In the genomic region with DNA sequence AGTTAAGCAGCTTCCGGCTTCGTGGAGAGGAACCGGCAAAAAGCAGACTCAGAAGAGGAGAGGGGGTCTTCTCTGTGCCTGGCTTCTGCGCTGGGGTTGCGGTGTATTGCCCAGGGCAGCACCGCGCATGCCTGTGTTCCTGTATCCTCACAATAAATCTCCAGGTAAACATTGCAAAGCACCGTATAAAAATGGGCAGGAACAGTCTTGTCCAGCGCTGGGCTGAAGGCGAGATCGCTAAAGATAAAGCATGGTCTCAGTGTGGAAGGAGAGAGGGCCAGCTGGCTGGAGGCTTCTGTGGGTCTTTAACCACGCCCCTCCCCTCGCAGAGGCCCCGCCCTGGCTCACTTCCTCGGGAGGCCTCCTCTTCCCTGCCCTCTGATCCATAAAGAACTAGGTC, we compare ENCODE assay signal across 8 mouse cellular contexts.
DNase-seq lines count a peak whose midpoint lies in the region; ATAC-seq and TF ChIP-seq lines count a peak whose summit lies in the region.

No protein-coding gene starts in this region.

- 1% methylated on average over 15 of the region's 15 CpGs for WGBS in heart, embryonic 10.5 days
- 2% methylated on average over 15 of the region's 15 CpGs for WGBS in lung, embryonic 14.5 days

- H3K9ac ChIP-seq in lung, embryonic 14.5 days = peak overlapping the region; percentile 26; the same call in 1 of the 2 replicates

- peak overlapping the region; percentile 60 for H3K4me3 ChIP-seq in heart, embryonic 10.5 days
- peak overlapping the region; percentile 29 for H3K4me3 ChIP-seq in lung, embryonic 14.5 days (ENCODE audit: low read depth, low read length)

- H3K4me2 ChIP-seq in lung, embryonic 14.5 days = peak overlapping the region; percentile 66

- DNase-seq in cerebellum, adult 8-10 months = no peak
- peak; percentile 51 for DNase-seq in adrenal gland, postnatal 25 days
- DNase-seq in heart, embryonic 10.5 days (ENCODE audit: low spot score) = no peak
- DNase-seq in kidney, adult 8-10 months = peak; percentile 55 to 62
- peak; percentile 72 for DNase-seq in lung, embryonic 14.5 days
- DNase-seq in retina, postnatal 7 days (ENCODE audit: low read depth, low spot score) = peak; percentile 19
- DNase-seq in spleen, postnatal 14 days (ENCODE audit: low spot score in 2 of 2) = no peak

- 0 out of 2 replicates have a peak, but pooled peaks have one; percentile 13 for ATAC-seq in cerebellum, adult (ENCODE audit: insufficient number of reproducible peaks, low FRiP score, low TSS enrichment)
- peak; percentile 78 for ATAC-seq in lung, embryonic 14.5 days (ENCODE audit: insufficient read depth)

- peaks cover 9% of the 10 kb centered on the region; the same call in 1 of the 2 replicates for H3K27me3 ChIP-seq in heart, embryonic 10.5 days (ENCODE audit: insufficient read depth, poor library complexity, severe bottlenecking)
- no peaks in the 10 kb centered on the region for H3K27me3 ChIP-seq in lung, embryonic 14.5 days (ENCODE audit: insufficient read depth, low read length)

- no peaks in the 10 kb centered on the region for H3K36me3 ChIP-seq in heart, embryonic 10.5 days
- H3K36me3 ChIP-seq in lung, embryonic 14.5 days (ENCODE audit: insufficient read depth) = no peaks in the 10 kb centered on the region

- no peaks in the 10 kb centered on the region for H3K9me3 ChIP-seq in heart, embryonic 10.5 days
- no peaks in the 10 kb centered on the region for H3K9me3 ChIP-seq in lung, embryonic 14.5 days (ENCODE audit: low read depth, low read length)

- H3K4me1 ChIP-seq in heart, embryonic 10.5 days = peaks cover 23% of the 10 kb centered on the region
- H3K4me1 ChIP-seq in lung, embryonic 14.5 days (ENCODE audit: insufficient read depth) = 0 out of 2 replicates have a peak, but pooled peaks cover 4% of the 10 kb centered on the region

- H3K27ac ChIP-seq in heart, embryonic 10.5 days = peak overlapping the region; percentile 73
- H3K27ac ChIP-seq in lung, embryonic 14.5 days (ENCODE audit: low read depth) = no peak overlapping the region

- no peak for TF ChIP-seq CTCF in lung, embryonic 14.5 days (IDR thresholded peaks at IDR 0.05; ENCODE audit: low read depth)

Comparison
In these comparisons a context has a peak if more than half of its experiments do, and no peak if none do; other contexts are left out.
1. DNase-seq: peak in adrenal gland, postnatal 25 days (single experiment), kidney, adult 8-10 months (2 of 2), lung, embryonic 14.5 days (single experiment) and retina, postnatal 7 days (single experiment); none in cerebellum, adult 8-10 months (single experiment), heart, embryonic 10.5 days (single experiment) and spleen, postnatal 14 days (0 of 2).